Mouse (Mus musculus) adrenal gland, adult 18-20 months (tissue): ENCODE data around the gene Trim28. TPM values are rescaled to one million over a fixed set of nuclear protein-coding genes. Genes with fewer than 3 reads are reported as not detected.
"Not testable (repeated sequence)": the region's sequence is repeated elsewhere in the genome, so short reads cannot be mapped to it uniquely, and the experiment has no call there.

Source experiments
- DNase-seq, 2 experiments: peaks; one replicate each; pipeline ENCODE4 v3.0.0; 2021 to 2022; ENCODE audit warnings: low spot score in 2 of 2
- total RNA-seq, 2 experiments: library from RNA; stranded (reverse); gene quantifications; 1 replicate in 1 of 2; 2 replicates in 1 of 2; pipeline ENCODE4 v1.2.3; 2021

The Trim28 gene
- total RNA-seq, 2 experiments from 2014 or later = 201 to 235 TPM

GRCm38 (mm10) chr7:13056913-13057700, 58.2 kb downstream of the Trim28 start:
- DNase-seq = no peak

DNA sequence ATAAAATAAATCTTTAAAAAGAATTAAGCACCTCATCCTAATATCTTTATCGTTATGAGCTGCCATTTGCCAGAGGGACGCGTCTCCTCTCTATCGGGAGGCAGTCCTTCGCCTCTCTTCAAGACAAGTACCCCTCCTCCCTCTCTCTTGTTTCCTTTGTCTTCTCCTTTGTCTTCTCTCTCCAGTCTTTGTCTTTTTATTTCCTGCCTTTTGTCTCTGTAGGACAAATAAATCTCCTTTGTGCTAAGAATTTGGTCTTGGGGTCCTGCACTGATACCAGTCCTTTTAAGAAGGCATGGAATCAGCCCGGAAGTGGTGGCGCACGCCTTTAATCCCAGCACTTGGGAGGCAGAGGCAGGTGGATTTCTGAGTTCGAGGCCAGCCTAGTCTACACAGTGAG, 60.6 kb downstream of the Trim28 start:
- DNase-seq = no peak

GRCm38 (mm10) chr7:13063399-13063798, 64.5 kb downstream of the Trim28 start:
- not testable (repeated sequence) for DNase-seq

DNA sequence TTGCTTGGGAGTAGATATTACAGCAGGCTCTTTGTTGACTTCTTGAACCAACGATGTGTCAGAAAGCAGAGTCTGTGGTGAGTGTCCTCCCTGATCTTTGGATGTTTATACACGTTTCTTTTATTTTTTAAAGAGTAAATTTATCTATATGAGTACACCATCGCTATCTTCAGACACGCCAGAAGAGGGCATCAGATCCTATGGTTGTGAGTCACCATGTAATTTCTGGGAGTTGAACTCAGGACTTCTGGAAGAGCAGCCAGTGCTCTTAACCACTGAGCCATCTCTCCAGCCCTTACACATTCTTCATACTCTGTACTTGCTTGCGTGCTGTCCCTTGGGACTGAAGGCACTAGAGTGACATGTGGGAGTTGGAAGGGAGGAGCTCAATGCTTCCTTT, 73.4 kb downstream of the Trim28 start:
- DNase-seq = no peak

Other genes with a start within 250 kb of the Trim28 start
- 1 to 10 TPM; 2.4 to 3.1 TPM for gene Zscan18, start 195.5 kb upstream of the Trim28 start, total RNA-seq
- gene Zfp329, start 180.3 kb upstream of the Trim28 start, total RNA-seq = 10 to 100 TPM in 1 of 2 experiments, 1 to 10 TPM in 1; 9.2 to 10.1 TPM
- gene Zfp110, start 164.4 kb upstream of the Trim28 start, total RNA-seq = 10 to 100 TPM; 20.0 to 27.6 TPM
- 1 to 10 TPM; 3.0 to 4.0 TPM for gene Zfp128, start 117.9 kb upstream of the Trim28 start, total RNA-seq
- gene Zscan22, start 101.3 kb upstream of the Trim28 start, total RNA-seq = 10 to 100 TPM; 13.9 to 14.2 TPM
- 100 to 1,000 TPM; 896 to 922 TPM for gene Rps5, start 76.8 kb upstream of the Trim28 start, total RNA-seq
- gene Rnf225, start 71.7 kb upstream of the Trim28 start, total RNA-seq = under 1 TPM; 0.30 to 0.45 TPM
- gene Zfp324, start 33.3 kb upstream of the Trim28 start, total RNA-seq = 1 to 10 TPM; 8.4 to 9.5 TPM
- gene Zfp446, start 21.3 kb upstream of the Trim28 start, total RNA-seq = 1 to 10 TPM; 5.7 to 6.5 TPM
- under 1 TPM in 1 of 2 experiments, not detected in 1; 0.70 TPM for gene Slc27a5, start 922 bp upstream of the Trim28 start, total RNA-seq
- gene Zbtb45, start 10.9 kb downstream of the Trim28 start, total RNA-seq = 10 to 100 TPM; 12.1 to 12.5 TPM
- gene Chmp2a, start 35.7 kb downstream of the Trim28 start, total RNA-seq = 100 to 1,000 TPM; 210 to 213 TPM
- gene Ube2m, start 39.2 kb downstream of the Trim28 start, total RNA-seq = 100 to 1,000 TPM; 162 to 182 TPM
- gene Mzf1, start 55.6 kb downstream of the Trim28 start, total RNA-seq = 1 to 10 TPM; 1.8 to 2.2 TPM
- not detected for gene Vmn1r85, start 96.1 kb downstream of the Trim28 start, total RNA-seq
- gene Vmn1r86, start 120.8 kb downstream of the Trim28 start, total RNA-seq = not detected
- gene Vmn1r87, start 141.0 kb downstream of the Trim28 start, total RNA-seq = not detected
- under 1 TPM; 0.06 to 0.10 TPM for gene Vmn1r88, start 160.5 kb downstream of the Trim28 start, total RNA-seq
- not detected for gene Vmn1r89, start 213.9 kb downstream of the Trim28 start, total RNA-seq